Mouse (Mus musculus) testis, adult 2 months (tissue): ENCODE results near the gene Amotl1.

Experiments
- CTCF ChIP-seq: fragments of 200-500 bp; IDR thresholded peaks from 2 replicates; pipeline ENCODE4 v1.5.1; 2012; ENCODE audit warnings: low read depth, mild to moderate bottlenecking, inconsistent platforms, low read length, moderate library complexity; ENCODE audit not compliant: control insufficient read depth, insufficient read depth, insufficient replicate concordance
- POLR2A ChIP-seq: fragments of 200-500 bp; IDR thresholded peaks from 2 replicates; pipeline ENCODE4 v1.6.1; 2012; ENCODE audit warnings: low read depth, mild to moderate bottlenecking, inconsistent platforms, low read length, moderate library complexity; ENCODE audit not compliant: control insufficient read depth

- TF ChIP-seq CTCF = no peak
- no peak for TF ChIP-seq POLR2A
These were observed 70.0 kb downstream of the Amotl1 start for GRCm38 (mm10) chr9:14574760-14575399.
